Mouse (Mus musculus) CH12.LX (cell line): Measurements from ENCODE around the gene Gm13283.

ENCODE experiments used
- ELF1 ChIP-seq: IDR thresholded peaks from 2 replicates; pipeline ENCODE4 v1.6.1; 2014; ENCODE audit warnings: low read depth, mild to moderate bottlenecking, inconsistent platforms, low read length, improper control_type of control experiment
- ETS1 ChIP-seq: conservative IDR thresholded peaks from 2 replicates; pipeline ENCODE4 v1.6.1; 2012; ENCODE audit warnings: low read depth, mild to moderate bottlenecking, inconsistent platforms, low read length, improper control_type of control experiment, moderate library complexity
- MXI1 ChIP-seq: IDR thresholded peaks from 2 replicates; pipeline ENCODE4 v1.6.1; 2011; ENCODE audit warnings: mild to moderate bottlenecking, low read depth, low read length, improper control_type of control experiment
- POLR2A ChIP-seq: IDR thresholded peaks from 2 replicates; pipeline ENCODE4 v1.6.1; 2011; ENCODE audit warnings: low read depth, mild to moderate bottlenecking, improper control_type of control experiment, low read length

DNA sequence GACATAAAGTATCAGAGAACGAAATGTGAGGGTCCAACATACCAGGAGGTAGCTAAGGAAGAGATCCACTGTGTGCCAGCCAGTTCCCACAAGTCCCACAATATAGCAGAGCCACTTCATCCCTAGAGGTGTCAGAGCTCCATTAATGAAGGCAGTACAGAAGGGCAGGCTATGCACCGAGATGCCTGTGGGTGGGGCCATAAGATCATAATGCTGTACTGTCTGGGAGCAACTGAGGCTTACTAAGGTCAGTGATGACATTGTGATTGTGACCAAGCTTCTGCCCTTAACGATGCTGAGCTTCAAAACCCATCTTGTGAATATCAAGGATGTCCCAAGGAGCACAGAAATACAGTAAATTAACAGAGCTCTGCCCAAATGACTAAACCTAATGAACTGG lies 15.7 kb upstream of the Gm13283 start:
- TF ChIP-seq POLR2A = no peak
- no peak for TF ChIP-seq ETS1
- TF ChIP-seq MXI1 = no peak
- TF ChIP-seq ELF1 = no peak
